ENCODE assay signal across 22 mouse cellular contexts in genomic region chr11:114769911-114770310, GRCm38 (mm10). TPM values are rescaled to one million over a fixed set of nuclear protein-coding genes. Genes with fewer than 3 reads are reported as not detected.
DNase-seq lines count a peak whose midpoint lies in the region; ATAC-seq and TF ChIP-seq lines count a peak whose summit lies in the region.
"Had no signal": no experiment of that assay in that cellular context is flagged by ENCODE, and none has a peak within 500 bp of the region (broad histone marks: within the 10 kb centered on the region; RNA-seq: fewer than 3 reads in every experiment).

No protein-coding gene starts in this region.

- H3K4me2 ChIP-seq in forebrain, embryonic 14.5 days (ENCODE audit: low read length): no peak overlapping the region
- H3K4me2 ChIP-seq in midbrain, embryonic 16.5 days (ENCODE audit: low read length): no peak overlapping the region
- no peak overlapping the region for H3K4me2 ChIP-seq in hindbrain, embryonic 12.5 days (replicated peaks)
- H3K4me2 ChIP-seq: heart, embryonic 13.5 days; limb, embryonic 12.5 days had no signal

- H3K4me3 ChIP-seq in forebrain, embryonic 10.5 days: no peak overlapping the region
- no peak overlapping the region for H3K4me3 ChIP-seq in forebrain, embryonic 14.5 days (ENCODE audit: low read depth, low read length)
- H3K4me3 ChIP-seq in midbrain, embryonic 10.5 days: no peak overlapping the region
- no peak overlapping the region for H3K4me3 ChIP-seq in midbrain, embryonic 16.5 days (ENCODE audit: low read depth, low read length)
- no peak overlapping the region for H3K4me3 ChIP-seq in hindbrain, embryonic 12.5 days
- H3K4me3 ChIP-seq: heart, embryonic 13.5 days; limb, embryonic 12.5 days had no signal

- no peaks in the 10 kb centered on the region for H3K9me3 ChIP-seq in forebrain, embryonic 10.5 days
- H3K9me3 ChIP-seq in forebrain, embryonic 14.5 days (replicated peaks; ENCODE audit: control insufficient read depth, low read length): no peaks in the 10 kb centered on the region
- no peaks in the 10 kb centered on the region for H3K9me3 ChIP-seq in midbrain, embryonic 10.5 days (replicated peaks)
- no peaks in the 10 kb centered on the region for H3K9me3 ChIP-seq in midbrain, embryonic 16.5 days (replicated peaks; ENCODE audit: control insufficient read depth, low read length, poor library complexity, severe bottlenecking)
- no peaks in the 10 kb centered on the region for H3K9me3 ChIP-seq in hindbrain, embryonic 12.5 days (replicated peaks)
- H3K9me3 ChIP-seq: heart, embryonic 13.5 days; limb, embryonic 12.5 days had no signal

- H3K27me3 ChIP-seq in forebrain, embryonic 10.5 days (ENCODE audit: poor library complexity, severe bottlenecking): peaks cover 48% of the 10 kb centered on the region
- H3K27me3 ChIP-seq in forebrain, embryonic 14.5 days (replicated peaks; ENCODE audit: control insufficient read depth, insufficient read depth, low read length): no peaks in the 10 kb centered on the region
- H3K27me3 ChIP-seq in midbrain, embryonic 10.5 days (ENCODE audit: low read depth, poor library complexity, severe bottlenecking): peaks cover 38% of the 10 kb centered on the region
- peaks cover 15% of the 10 kb centered on the region for H3K27me3 ChIP-seq in midbrain, embryonic 16.5 days (ENCODE audit: control insufficient read depth, insufficient read depth, low read depth, low read length)
- H3K27me3 ChIP-seq in hindbrain, embryonic 12.5 days: peaks cover 21% of the 10 kb centered on the region

- no peak for ATAC-seq in forebrain, embryonic 14.5 days
- no peak for ATAC-seq in midbrain, embryonic 16.5 days
- no peak; the same call in 1 of the 2 replicates for ATAC-seq in hindbrain, embryonic 12.5 days (ENCODE audit: low FRiP score)

- no peaks in the 10 kb centered on the region for H3K36me3 ChIP-seq in forebrain, embryonic 10.5 days (replicated peaks)
- no peaks in the 10 kb centered on the region for H3K36me3 ChIP-seq in forebrain, embryonic 14.5 days (ENCODE audit: control insufficient read depth, insufficient read depth, low read length)
- H3K36me3 ChIP-seq in midbrain, embryonic 10.5 days: no peaks in the 10 kb centered on the region
- H3K36me3 ChIP-seq in midbrain, embryonic 16.5 days (ENCODE audit: control insufficient read depth, insufficient read depth, low read length): no peaks in the 10 kb centered on the region
- no peaks in the 10 kb centered on the region for H3K36me3 ChIP-seq in hindbrain, embryonic 12.5 days
- H3K36me3 ChIP-seq: heart, embryonic 13.5 days; limb, embryonic 12.5 days had no signal

- no peak overlapping the region for H3K9ac ChIP-seq in forebrain, embryonic 14.5 days (ENCODE audit: low read length)
- H3K9ac ChIP-seq in midbrain, embryonic 16.5 days (ENCODE audit: low read depth, low read length): no peak overlapping the region
- no peak overlapping the region for H3K9ac ChIP-seq in hindbrain, embryonic 12.5 days
- H3K9ac ChIP-seq: heart, embryonic 13.5 days; limb, embryonic 12.5 days; liver, embryonic 14.5 days had no signal

- 36% methylated on average over 6 of the region's 6 CpGs for WGBS in forebrain, embryonic 10.5 days
- WGBS in forebrain, embryonic 14.5 days: 37% methylated on average over 6 of the region's 6 CpGs
- 46% methylated on average over 6 of the region's 6 CpGs for WGBS in midbrain, embryonic 10.5 days
- 40% methylated on average over 6 of the region's 6 CpGs for WGBS in midbrain, embryonic 16.5 days
- 39% methylated on average over 6 of the region's 6 CpGs for WGBS in hindbrain, embryonic 12.5 days

- no peak for DNase-seq in forebrain, embryonic 10.5 days (ENCODE audit: extremely low spot score, low spot score)
- no peak for DNase-seq in forebrain, embryonic 14.5 days (ENCODE audit: low spot score)
- no peak for DNase-seq in midbrain, embryonic 10.5 days (ENCODE audit: low spot score)
- peak; percentile 39 for DNase-seq in brain, embryonic 14.5 days (ENCODE audit: low read depth)
- DNase-seq in adrenal gland, adult 2 months: no peak
- no peak for DNase-seq in cerebellum, postnatal 25 days
- DNase-seq: adrenal gland, adult 8-10 months; cerebellum, adult 11-12 months; cerebellum, postnatal 36 days; gastrocnemius, postnatal 10 days; heart, adult 11 months; heart, postnatal 36 days; kidney, postnatal 4 days; layer of hippocampus, adult 9-11 months had no signal

- H3K27ac ChIP-seq in forebrain, embryonic 10.5 days: peak overlapping the region; percentile 63
- no peak overlapping the region for H3K27ac ChIP-seq in forebrain, embryonic 14.5 days (ENCODE audit: low read depth, low read length)
- H3K27ac ChIP-seq in midbrain, embryonic 10.5 days (replicated peaks): peak overlapping the region; percentile 50; the same call in 1 of the 2 replicates
- H3K27ac ChIP-seq in midbrain, embryonic 16.5 days (ENCODE audit: low read length): no peak overlapping the region
- peak overlapping the region; percentile 31 for H3K27ac ChIP-seq in hindbrain, embryonic 12.5 days
- H3K27ac ChIP-seq: heart, embryonic 13.5 days; limb, embryonic 12.5 days; liver, embryonic 14.5 days had no signal

- TF ChIP-seq POLR2A in brain, embryonic 14.5 days (IDR thresholded peaks at IDR 0.05; ENCODE audit: borderline replicate concordance, extremely low read depth, insufficient read depth, insufficient read length, poor library complexity, severe bottlenecking): no peak

- peaks cover 27% of the 10 kb centered on the region for H3K4me1 ChIP-seq in forebrain, embryonic 10.5 days
- H3K4me1 ChIP-seq in forebrain, embryonic 14.5 days (ENCODE audit: control insufficient read depth, insufficient read depth, low read length): no peaks in the 10 kb centered on the region; the same call in 1 of the 2 replicates
- peaks cover 44% of the 10 kb centered on the region for H3K4me1 ChIP-seq in midbrain, embryonic 10.5 days
- H3K4me1 ChIP-seq in midbrain, embryonic 16.5 days (ENCODE audit: control insufficient read depth, insufficient read depth, low read length): 0 out of 2 replicates have a peak, but pooled peaks cover 2% of the 10 kb centered on the region
- H3K4me1 ChIP-seq in hindbrain, embryonic 12.5 days: peaks cover 14% of the 10 kb centered on the region

- no peak for TF ChIP-seq CTCF in brain, embryonic 14.5 days (IDR thresholded peaks at IDR 0.05; ENCODE audit: borderline replicate concordance, extremely low read depth, insufficient read depth, insufficient read length)

RNA-seq across cellular contexts. Expression of gene Kif19a, which starts 4.7 kb away (rescaled TPM):
- 0.33 and 0.71 TPM in 2 replicates for polyA plus RNA-seq in forebrain, embryonic 10.5 days (2016; fragmentation: Nextera tagmentation; extraction: Ambion mirVana)
- polyA plus RNA-seq in forebrain, embryonic 14.5 days (2014; fragmentation: Nextera tagmentation; extraction: Ambion mirVana): 0.23 and 0.34 TPM in 2 replicates
- 1.1 and 1.7 TPM in 2 replicates for polyA plus RNA-seq in midbrain, embryonic 10.5 days (2016; fragmentation: Nextera tagmentation; extraction: Ambion mirVana)
- 0.47 and 0.67 TPM in 2 replicates for polyA plus RNA-seq in midbrain, embryonic 16.5 days (2015; fragmentation: Nextera tagmentation; extraction: Ambion mirVana)
- 0.76 and 0.97 TPM in 2 replicates for polyA plus RNA-seq in brain, embryonic 14.5 days (2012; rRNA removed)
- polyA plus RNA-seq in hindbrain, embryonic 12.5 days (2016; fragmentation: Nextera tagmentation; extraction: Ambion mirVana): 2.2 and 3.0 TPM in 2 replicates
- total RNA-seq in adrenal gland, adult 2 months (2021): under 1 TPM; 0.48 to 0.66 TPM
- 0.48 and 1.3 TPM in 2 replicates for polyA plus RNA-seq in adrenal gland, adult 2 months (2012; rRNA removed)
- polyA plus RNA-seq: limb, embryonic 12.5 days had no signal

RNA-seq across cellular contexts. Expression of gene Btbd17, which starts 25.8 kb away (rescaled TPM):
- 20.7 and 20.8 TPM in 2 replicates for polyA plus RNA-seq in forebrain, embryonic 10.5 days (2016; fragmentation: Nextera tagmentation; extraction: Ambion mirVana)
- 22.1 and 24.7 TPM in 2 replicates for polyA plus RNA-seq in forebrain, embryonic 14.5 days (2014; fragmentation: Nextera tagmentation; extraction: Ambion mirVana)
- 57.3 and 69.1 TPM in 2 replicates for polyA plus RNA-seq in midbrain, embryonic 10.5 days (2016; fragmentation: Nextera tagmentation; extraction: Ambion mirVana)
- 19.6 and 20.6 TPM in 2 replicates for polyA plus RNA-seq in midbrain, embryonic 16.5 days (2015; fragmentation: Nextera tagmentation; extraction: Ambion mirVana)
- polyA plus RNA-seq in brain, embryonic 14.5 days (2012; rRNA removed): 36.2 and 50.6 TPM in 2 replicates
- 32.2 and 37.3 TPM in 2 replicates for polyA plus RNA-seq in hindbrain, embryonic 12.5 days (2016; fragmentation: Nextera tagmentation; extraction: Ambion mirVana)
- not detected for total RNA-seq in adrenal gland, adult 2 months (2021)
- polyA plus RNA-seq in adrenal gland, adult 2 months (2012; rRNA removed): 0.24 and 0.32 TPM in 2 replicates
- total RNA-seq: adrenal gland, adult 8-10 months; heart, postnatal 36 days had no signal
- polyA plus RNA-seq: heart, embryonic 13.5 days; liver, embryonic 14.5 days had no signal

RNA-seq across cellular contexts. Expression of gene Gpr142, which starts 28.8 kb away (rescaled TPM):
- polyA plus RNA-seq in forebrain, embryonic 10.5 days (2016; fragmentation: Nextera tagmentation; extraction: Ambion mirVana): 0.21 TPM in 1 of 2 replicates, not detected in the other
- polyA plus RNA-seq in forebrain, embryonic 14.5 days (2014; fragmentation: Nextera tagmentation; extraction: Ambion mirVana): not detected in 2 replicates
- 0.27 and 0.36 TPM in 2 replicates for polyA plus RNA-seq in midbrain, embryonic 10.5 days (2016; fragmentation: Nextera tagmentation; extraction: Ambion mirVana)
- not detected in 2 replicates for polyA plus RNA-seq in midbrain, embryonic 16.5 days (2015; fragmentation: Nextera tagmentation; extraction: Ambion mirVana)
- polyA plus RNA-seq in brain, embryonic 14.5 days (2012; rRNA removed): 0.07 and 0.08 TPM in 2 replicates
- polyA plus RNA-seq in hindbrain, embryonic 12.5 days (2016; fragmentation: Nextera tagmentation; extraction: Ambion mirVana): not detected in 2 replicates
- total RNA-seq in adrenal gland, adult 2 months (2021): not detected
- not detected in 2 replicates for polyA plus RNA-seq in adrenal gland, adult 2 months (2012; rRNA removed)
- total RNA-seq: adrenal gland, adult 8-10 months; gastrocnemius, postnatal 10 days; heart, postnatal 36 days had no signal
- polyA plus RNA-seq: heart, embryonic 13.5 days; intestine, embryonic 14.5 days; limb, embryonic 12.5 days; liver, embryonic 14.5 days; lung, embryonic 16.5 days; neural tube, embryonic 11.5 days had no signal

RNA-seq across cellular contexts. Expression of gene Dnaic2, which starts 42.7 kb away (rescaled TPM):
- 0.77 and 1.0 TPM in 2 replicates for polyA plus RNA-seq in forebrain, embryonic 10.5 days (2016; fragmentation: Nextera tagmentation; extraction: Ambion mirVana)
- 2.1 and 3.0 TPM in 2 replicates for polyA plus RNA-seq in forebrain, embryonic 14.5 days (2014; fragmentation: Nextera tagmentation; extraction: Ambion mirVana)
- 2.1 and 2.2 TPM in 2 replicates for polyA plus RNA-seq in midbrain, embryonic 10.5 days (2016; fragmentation: Nextera tagmentation; extraction: Ambion mirVana)
- polyA plus RNA-seq in midbrain, embryonic 16.5 days (2015; fragmentation: Nextera tagmentation; extraction: Ambion mirVana): 2.2 and 3.1 TPM in 2 replicates
- 2.9 TPM in 2 replicates for polyA plus RNA-seq in brain, embryonic 14.5 days (2012; rRNA removed)
- polyA plus RNA-seq in hindbrain, embryonic 12.5 days (2016; fragmentation: Nextera tagmentation; extraction: Ambion mirVana): 3.3 and 4.5 TPM in 2 replicates
- under 1 TPM; 0.17 to 0.58 TPM for total RNA-seq in adrenal gland, adult 2 months (2021)
- 0.49 and 0.85 TPM in 2 replicates for polyA plus RNA-seq in adrenal gland, adult 2 months (2012; rRNA removed)

Comparison
In these comparisons a context has a peak if more than half of its experiments do, and no peak if none do; other contexts are left out.
1. H3K27ac ChIP-seq: peak in forebrain, embryonic 10.5 days (single experiment), midbrain, embryonic 10.5 days (single experiment) and hindbrain, embryonic 12.5 days (single experiment); none in forebrain, embryonic 14.5 days (single experiment) and midbrain, embryonic 16.5 days (single experiment).
2. RNA of gene Btbd17, which starts 25.8 kb away (polyA plus RNA-seq): 57.3 to 69.1 TPM in midbrain, embryonic 10.5 days, 32.2 to 37.3 TPM in hindbrain, embryonic 12.5 days, 36.2 to 50.6 TPM in brain, embryonic 14.5 days, 22.1 to 24.7 TPM in forebrain, embryonic 14.5 days, 20.7 to 20.8 TPM in forebrain, embryonic 10.5 days and 19.6 to 20.6 TPM in midbrain, embryonic 16.5 days; 0.24 to 0.32 TPM in adrenal gland, adult 2 months; every median in the first group is over 10 times any median in the second.